Mouse (Mus musculus) embryo, embryonic 11 days (tissue): Measurements from ENCODE around the gene Gm3752.
A peak's percentile ranks its signal among the peaks of the same experiment; 100 is the strongest.
"Not testable (repeated sequence)": the region's sequence is repeated elsewhere in the genome, so short reads cannot be mapped to it uniquely, and the experiment has no call there.

Experiments used
- DNase-seq: peaks from one replicate; pipeline ENCODE4 v3.0.0-alpha.2; 2015

The Gm3752 gene

GRCm38 (mm10) chr14:7483662-7484061 is at the start of gene Gm3752:
Gene Gm3752, minus strand, starts transcription at chr14:7483762.
- not testable (repeated sequence) for DNase-seq

- peak; percentile 35 for DNase-seq
Measured at GRCm38 (mm10) chr14:7488731-7489130, 5.2 kb upstream of the Gm3752 start.

GRCm38 (mm10) chr14:7450817-7451216 is 32.7 kb downstream of the Gm3752 start, which contains the start of gene Gm3755:
Gene Gm3755, minus strand, starts transcription at chr14:7450917.
- not testable (repeated sequence) for DNase-seq

- not testable (repeated sequence) for DNase-seq
Measured at GRCm38 (mm10) chr14:7422496-7422895, 61.1 kb downstream of the Gm3752 start.
